Mouse (Mus musculus) ES-Bruce4 (cell line): Measurements from ENCODE around the gene Caml. TPM values are rescaled to one million over a fixed set of nuclear protein-coding genes. Genes with fewer than 3 reads are reported as not detected.
"Not testable (repeated sequence)": the region's sequence is repeated elsewhere in the genome, so short reads cannot be mapped to it uniquely, and the experiment has no call there.

Experiments
- H3K27ac ChIP-seq: 2 replicates; pipeline ENCODE4 v1.5.1; 2012; ENCODE audit warnings: low read length, inconsistent platforms; ENCODE audit not compliant: insufficient read depth
- H3K27me3 ChIP-seq: 2 replicates; pipeline ENCODE4 v1.6.1; 2012; ENCODE audit warnings: mild to moderate bottlenecking, low read length, inconsistent platforms; ENCODE audit not compliant: control insufficient read depth, poor library complexity, insufficient read depth, severe bottlenecking
- H3K36me3 ChIP-seq: 2 replicates; pipeline ENCODE4 v1.6.1; 2012; ENCODE audit warnings: inconsistent platforms, mild to moderate bottlenecking, low read length, moderate library complexity; ENCODE audit not compliant: control insufficient read depth, poor library complexity, insufficient read depth, severe bottlenecking
- H3K4me1 ChIP-seq: one replicate; pipeline ENCODE4 v1.8.1; 2011; ENCODE audit warnings: low read length; ENCODE audit not compliant: control insufficient read depth, insufficient read depth
- H3K4me3 ChIP-seq: 2 replicates; pipeline ENCODE4 v1.5.1; 2011; ENCODE audit warnings: low read depth, mild to moderate bottlenecking, low read length
- H3K9ac ChIP-seq: 2 replicates; pipeline ENCODE4 v1.6.1; 2012; ENCODE audit warnings: low read depth, mild to moderate bottlenecking, inconsistent platforms; ENCODE audit not compliant: poor library complexity, severe bottlenecking
- H3K9me3 ChIP-seq: replicated peaks from 2 replicates; pipeline ENCODE4 v1.6.1; 2012; ENCODE audit warnings: mild to moderate bottlenecking, low read length, inconsistent platforms; ENCODE audit not compliant: control insufficient read depth, poor library complexity, insufficient read depth, severe bottlenecking
- CTCF ChIP-seq: IDR thresholded peaks from one replicate; pipeline ENCODE4 v1.8.1; 2011; ENCODE audit warnings: low read depth, low read length
- EP300 ChIP-seq: IDR thresholded peaks from 2 replicates; pipeline ENCODE4 v1.6.1; 2011; ENCODE audit warnings: low read depth, low read length; ENCODE audit not compliant: insufficient read depth
- POLR2A ChIP-seq: IDR thresholded peaks from one replicate; pipeline ENCODE4 v1.8.1; 2011; ENCODE audit warnings: low read length; ENCODE audit not compliant: insufficient read depth
- polyA plus RNA-seq: library from polyadenylated mRNA; stranded (reverse); fragments of >200 nt; gene quantifications from 2 replicates; pipeline ENCODE4 v1.2.4, GENCODE M21; 2011; ENCODE audit warnings: low read depth; ENCODE audit not compliant: missing spikeins, insufficient read depth, insufficient read length

Gene Caml
- 22.6 and 26.3 TPM in 2 replicates for polyA plus RNA-seq

- peak within 1 kb of the TSS; percentile 88 for H3K27ac ChIP-seq
- peak within 1 kb of the TSS; percentile 98 for H3K4me3 ChIP-seq
- no peaks in the 10 kb centered on the region for H3K36me3 ChIP-seq
- H3K4me1 ChIP-seq, result no peaks in the 10 kb centered on the region
- no peak for TF ChIP-seq EP300
- TF ChIP-seq POLR2A, result peak; percentile 79
- peak within 1 kb of the TSS; percentile 80 for H3K9ac ChIP-seq
- no peaks in the 10 kb centered on the region for H3K27me3 ChIP-seq
- no peaks in the 10 kb centered on the region for H3K9me3 ChIP-seq
These were observed at the start of gene Caml for GRCm38 (mm10) chr13:55622649-55623541. TSS of gene Caml (plus strand) at chr13:55623005.

DNA sequence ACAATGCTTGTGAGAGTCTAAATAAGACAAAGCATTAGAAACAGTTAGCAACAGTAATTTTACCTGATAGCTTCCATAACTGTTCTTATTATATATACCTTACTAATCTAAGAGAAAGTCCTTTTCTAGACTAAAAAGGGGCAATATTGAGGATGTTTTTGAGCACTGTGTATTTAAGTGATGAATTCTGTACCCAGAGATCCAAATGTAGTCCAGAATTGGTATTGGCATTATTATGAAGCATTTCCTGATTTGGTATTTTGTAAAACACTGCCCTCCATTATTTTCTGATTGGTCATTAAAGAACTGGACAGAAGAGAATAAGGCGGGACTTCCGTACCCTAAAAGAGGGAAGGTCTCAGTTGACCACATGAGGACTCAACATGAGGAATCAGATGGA lies 49.4 kb upstream of the Caml start, which contains the start of gene Tmed9:
TSS of gene Tmed9 (plus strand) at position 301 of the 400 bp plus-strand sequence.
- TF ChIP-seq EP300, result no peak
- TF ChIP-seq CTCF, result no peak
- TF ChIP-seq POLR2A, result no peak
- Histone ChIP-seq H3K27me3 (no peaks in the 10 kb centered on the region), H3K4me1 (no peaks in the 10 kb centered on the region), H3K9me3 (peaks cover 20% of the 10 kb centered on the region), H3K27ac (no peak within 1 kb of the TSS), H3K36me3 (peaks cover 2% of the 10 kb centered on the region; the same call in 1 of the 2 replicates), H3K4me3 (no peak within 1 kb of the TSS), H3K9ac (no peak within 1 kb of the TSS)

DNA sequence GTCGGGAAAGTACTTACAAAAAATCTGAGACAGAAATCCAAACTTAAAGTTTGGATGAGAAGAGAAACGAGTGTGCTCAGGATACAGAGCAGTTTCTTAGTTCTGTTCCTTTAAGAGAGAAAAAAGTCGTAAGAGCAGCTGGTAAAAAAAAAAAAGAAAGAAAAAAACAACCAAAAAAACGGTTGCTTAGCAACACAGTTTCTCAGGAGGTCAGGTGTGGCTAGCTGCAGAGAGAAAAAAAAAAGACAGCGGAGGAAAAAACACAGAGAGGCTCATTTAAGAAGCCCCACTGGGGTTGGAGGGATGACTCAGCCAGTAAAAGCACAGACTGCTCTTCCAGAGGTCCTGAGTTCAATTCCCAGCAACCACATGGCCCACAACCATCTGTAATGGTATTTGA lies 48.5 kb upstream of the Caml start:
- Histone ChIP-seq H3K4me3 (no peak overlapping the region), H3K27me3 (no peaks in the 10 kb centered on the region)
- TF ChIP-seq EP300 (no peak), CTCF (no peak), POLR2A (no peak)

GRCm38 (mm10) chr13:55575932-55576331 lies 46.9 kb upstream of the Caml start:
- no peaks in the 10 kb centered on the region for H3K27me3 ChIP-seq
- H3K9me3 ChIP-seq, result peaks cover 23% of the 10 kb centered on the region
- H3K4me3 ChIP-seq, result no peak overlapping the region
- no peak overlapping the region for H3K9ac ChIP-seq
- TF ChIP-seq EP300 (no peak), POLR2A (no peak), CTCF (no peak)
- H3K36me3 ChIP-seq, result no peaks in the 10 kb centered on the region
- no peak overlapping the region for H3K27ac ChIP-seq
- H3K4me1 ChIP-seq, result no peaks in the 10 kb centered on the region

More for the DNA sequence above, 48.5 kb upstream of the Caml start:
- no peak overlapping the region for H3K27ac ChIP-seq
- H3K4me1 ChIP-seq, result no peaks in the 10 kb centered on the region
- no peak overlapping the region for H3K9ac ChIP-seq
- no peaks in the 10 kb centered on the region for H3K36me3 ChIP-seq
- H3K9me3 ChIP-seq, result peaks cover 23% of the 10 kb centered on the region

DNA sequence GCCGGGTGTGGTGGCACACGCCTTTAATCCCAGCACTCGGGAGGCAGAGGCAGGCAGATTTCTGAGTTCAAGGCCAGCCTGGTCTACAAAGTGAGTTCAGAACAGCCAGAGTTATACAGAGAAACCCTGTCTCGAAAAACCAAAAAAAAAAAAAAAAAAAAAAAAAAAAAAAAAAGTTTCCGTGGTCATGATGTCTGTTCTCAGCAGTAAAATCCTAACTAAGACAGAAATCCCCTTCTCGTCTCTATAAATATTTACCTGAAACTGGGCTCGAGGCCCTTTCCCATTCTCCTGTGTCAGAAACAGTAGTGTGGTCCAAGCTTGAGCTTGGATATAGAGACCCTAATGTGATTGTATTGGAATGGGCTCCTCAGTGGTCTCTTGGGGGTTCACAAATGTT lies 45.9 kb upstream of the Caml start:
- not testable (repeated sequence) for H3K27ac ChIP-seq, H3K27me3 ChIP-seq, H3K36me3 ChIP-seq, H3K4me1 ChIP-seq, H3K4me3 ChIP-seq, H3K9ac ChIP-seq
- H3K9me3 ChIP-seq, result peaks cover 23% of the 10 kb centered on the region

- Histone ChIP-seq H3K27me3 (no peaks in the 10 kb centered on the region), H3K27ac (no peak overlapping the region), H3K4me3 (no peak overlapping the region), H3K36me3 (no peaks in the 10 kb centered on the region), H3K9ac (no peak overlapping the region), H3K4me1 (no peaks in the 10 kb centered on the region), H3K9me3 (peaks cover 23% of the 10 kb centered on the region)
- TF ChIP-seq EP300 (no peak), POLR2A (no peak), CTCF (no peak)
These were observed 44.7 kb upstream of the Caml start for GRCm38 (mm10) chr13:55578086-55578485.
